Mouse (Mus musculus) cerebellum, postnatal 10 days (tissue): Measurements from ENCODE around the gene Pacrg.
A peak's percentile ranks its signal among the peaks of the same experiment; 100 is the strongest.

Experiments used
- DNase-seq, 2 experiments: peaks; one replicate each; pipeline ENCODE4 v3.0.0; 2021; ENCODE audit warnings: mixed read lengths in 2 of 2

Gene Pacrg

DNA sequence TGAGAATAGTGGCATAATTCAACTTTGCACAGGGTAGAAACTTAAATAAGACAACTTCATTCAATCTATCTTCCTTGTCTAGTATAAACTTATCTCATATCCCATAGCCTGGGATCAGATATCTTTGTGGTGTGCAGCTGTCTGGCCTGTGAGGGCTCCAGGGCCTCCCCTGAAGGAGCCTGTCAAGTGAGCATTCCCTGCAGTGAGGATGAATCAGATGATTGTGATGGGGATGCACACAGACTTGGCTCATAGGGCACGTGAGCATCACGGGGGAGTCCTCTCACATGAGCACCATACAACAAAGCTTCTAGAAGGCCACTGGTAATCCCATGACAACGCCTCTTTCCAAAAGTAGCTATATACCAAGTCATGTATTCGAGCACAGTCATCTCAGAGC is 291.1 kb downstream of the Pacrg start:
- no peak for DNase-seq

GRCm38 (mm10) chr17:10540772-10541171 is 299.3 kb downstream of the Pacrg start:
- DNase-seq = no peak

GRCm38 (mm10) chr17:10534206-10534605 is 305.9 kb downstream of the Pacrg start:
- peak; percentile 68 to 77 for DNase-seq

- DNase-seq = no peak
Observed at GRCm38 (mm10) chr17:10533461-10533860, 306.6 kb downstream of the Pacrg start.

- DNase-seq = peak; percentile 78 to 82
Observed at GRCm38 (mm10) chr17:10531024-10531423, 309.1 kb downstream of the Pacrg start.

DNA sequence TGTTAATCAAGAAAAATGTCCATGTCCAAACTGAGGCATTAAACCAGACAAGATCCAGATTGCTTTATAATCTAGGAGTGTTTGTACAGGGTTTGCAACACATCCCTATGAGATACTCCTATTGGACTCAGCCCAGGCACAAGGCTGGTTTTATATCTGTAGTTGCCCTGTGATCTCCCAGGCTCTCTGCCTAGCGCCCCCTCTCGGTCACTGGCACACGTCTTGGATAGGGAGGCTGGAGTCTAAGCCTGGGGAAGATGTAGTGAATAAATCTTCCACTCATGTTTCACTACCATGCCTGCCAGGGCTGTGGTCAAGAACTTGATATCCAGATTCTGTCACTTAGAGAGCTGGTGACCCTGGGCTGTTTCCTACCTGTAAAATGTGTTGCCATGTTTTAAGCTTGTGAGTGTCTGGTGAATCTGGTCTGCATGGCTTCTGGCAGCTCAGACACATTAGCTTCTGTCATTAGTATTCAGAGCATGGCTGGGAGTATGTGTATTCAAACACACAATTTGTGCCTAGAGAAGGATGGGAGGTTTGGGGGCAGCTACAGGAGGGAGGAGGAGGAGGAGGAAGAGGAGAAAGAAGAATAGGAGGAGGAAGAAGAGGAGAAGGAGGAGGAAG is 310.7 kb downstream of the Pacrg start:
- DNase-seq = peak in 1 of 2 experiments; percentile 40

DNA sequence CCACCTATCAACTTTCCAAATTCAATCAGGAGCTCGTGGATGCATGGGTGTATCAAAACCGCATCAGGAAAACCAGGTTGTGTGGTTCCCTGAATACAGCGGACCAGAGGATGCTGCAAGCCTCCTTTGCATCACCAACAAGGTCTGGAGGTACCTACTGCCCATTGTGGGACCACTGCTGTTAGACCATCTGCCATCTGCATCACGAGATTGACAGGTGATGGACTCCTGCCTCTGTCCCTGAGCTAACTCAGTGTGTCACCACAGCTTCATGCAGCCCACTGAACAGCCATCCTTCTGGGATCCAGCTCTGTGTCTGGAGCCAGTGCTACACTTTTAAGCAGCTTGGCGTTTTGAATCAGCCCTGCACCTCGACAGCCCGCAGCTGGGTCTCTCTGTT is 318.8 kb downstream of the Pacrg start:
- peak; percentile 53 to 67 for DNase-seq

- DNase-seq = no peak
Observed at GRCm38 (mm10) chr17:10519506-10520155, 320.5 kb downstream of the Pacrg start.

GRCm38 (mm10) chr17:10514812-10515211 is 325.3 kb downstream of the Pacrg start:
- DNase-seq = no peak

GRCm38 (mm10) chr17:10510913-10511759 is 329.0 kb downstream of the Pacrg start:
- no peak for DNase-seq

DNA sequence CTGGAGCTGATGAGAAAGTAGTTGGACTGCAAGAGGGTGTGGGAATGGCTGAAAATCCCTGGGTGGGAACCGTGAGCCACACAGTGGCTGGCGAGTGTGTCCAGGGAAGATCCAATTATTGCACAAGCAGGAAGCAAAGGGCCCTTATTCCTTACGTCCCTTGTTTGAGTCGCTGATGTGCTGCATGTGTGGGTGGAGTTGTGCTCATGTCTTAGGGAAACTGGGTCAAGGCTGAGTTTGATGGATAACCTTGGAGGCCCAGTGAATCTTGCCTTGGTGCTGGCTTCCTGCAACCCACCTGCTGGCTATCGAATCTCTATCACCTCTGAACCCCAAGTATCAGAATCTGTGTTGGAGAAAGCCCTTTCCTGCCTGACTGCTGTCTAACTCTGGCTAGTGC is 329.6 kb downstream of the Pacrg start:
- DNase-seq = no peak

DNA sequence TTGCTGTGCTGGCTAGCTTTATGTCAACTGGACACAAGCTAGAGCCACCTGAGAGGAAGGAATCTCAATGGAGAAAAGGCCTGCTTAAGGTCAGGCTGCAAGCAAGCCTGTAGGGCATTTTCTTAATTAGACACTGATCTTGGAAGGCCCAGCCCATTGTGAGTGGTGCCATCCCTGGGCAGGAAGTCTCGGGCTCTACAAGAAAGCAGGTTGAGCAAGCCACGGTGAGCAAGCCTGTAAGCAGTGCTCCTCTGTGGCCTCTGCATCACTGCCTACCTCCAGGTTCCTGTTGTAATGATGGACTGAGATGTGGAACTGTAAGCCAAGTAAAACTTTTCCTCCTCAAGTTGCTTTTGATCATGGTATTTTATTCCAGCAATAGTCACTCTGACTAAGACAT is 332.0 kb downstream of the Pacrg start:
- no peak for DNase-seq

DNA sequence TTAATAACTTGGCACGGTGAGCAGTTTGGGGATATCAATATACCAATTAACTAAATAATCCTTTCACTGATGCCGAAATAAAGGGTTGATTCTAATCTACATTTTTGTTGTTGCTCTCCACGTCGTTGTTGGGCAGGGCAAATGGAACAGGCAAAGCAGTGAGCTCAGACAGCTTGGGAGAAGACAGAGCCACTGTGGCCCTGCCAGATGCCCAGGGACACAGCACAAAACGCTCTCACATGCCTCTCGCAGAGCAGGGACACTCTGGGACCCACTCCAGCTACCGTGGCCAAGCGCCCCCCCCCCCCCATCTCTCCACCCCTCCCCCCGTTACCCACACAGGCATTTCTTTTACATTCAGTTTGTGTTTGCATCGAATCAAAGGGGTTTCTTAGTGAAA is 332.6 kb downstream of the Pacrg start:
- DNase-seq = peak; percentile 75 to 85

GRCm38 (mm10) chr17:10506896-10507295 is 333.2 kb downstream of the Pacrg start:
- no peak for DNase-seq

DNA sequence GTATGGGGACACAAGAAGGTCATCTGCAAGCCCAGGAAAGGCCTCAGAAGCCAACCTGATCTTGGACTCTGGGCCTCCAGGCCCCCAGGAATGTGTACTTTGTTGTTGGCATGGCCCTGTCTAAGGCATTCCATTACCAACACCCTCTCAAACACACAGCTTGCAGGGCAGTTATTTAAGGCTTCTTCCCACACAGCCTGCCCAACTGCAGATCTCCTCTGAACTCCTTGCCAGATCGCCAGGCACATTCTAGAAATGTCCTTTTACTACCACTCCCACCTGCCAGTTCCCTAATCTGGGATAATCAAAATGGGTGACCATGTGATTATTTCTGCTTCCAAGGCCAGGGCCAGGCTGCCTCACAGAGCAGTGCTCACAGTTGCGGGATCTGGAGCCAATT is 338.7 kb downstream of the Pacrg start:
- peak; percentile 39 to 53 for DNase-seq

- peak in 1 of 2 experiments; percentile 54 for DNase-seq
Observed at GRCm38 (mm10) chr17:10500795-10501432, 339.2 kb downstream of the Pacrg start.

GRCm38 (mm10) chr17:10498935-10499655 is 341.0 kb downstream of the Pacrg start:
- no peak for DNase-seq

- no peak for DNase-seq
Observed at GRCm38 (mm10) chr17:10497781-10498420, 342.2 kb downstream of the Pacrg start.

DNA sequence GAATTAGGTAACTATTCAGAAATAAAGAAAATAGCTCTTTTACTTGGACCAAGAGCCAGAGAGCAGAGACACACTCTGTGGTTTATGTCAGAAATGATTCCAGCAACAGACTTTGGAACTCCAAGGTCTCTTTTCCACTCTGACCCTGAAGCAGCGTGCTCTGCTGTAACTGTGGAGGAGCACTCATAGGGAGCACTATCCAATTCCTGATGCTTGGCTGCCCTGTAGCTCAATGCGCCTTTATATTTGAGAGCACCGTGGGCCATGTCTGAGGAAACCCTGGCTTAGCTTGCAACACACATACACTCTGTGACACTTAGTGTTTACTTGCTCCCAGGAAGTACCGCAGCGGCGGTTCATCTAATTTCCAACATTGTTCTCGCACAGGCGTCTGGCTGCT is 344.0 kb downstream of the Pacrg start:
- DNase-seq = no peak

DNA sequence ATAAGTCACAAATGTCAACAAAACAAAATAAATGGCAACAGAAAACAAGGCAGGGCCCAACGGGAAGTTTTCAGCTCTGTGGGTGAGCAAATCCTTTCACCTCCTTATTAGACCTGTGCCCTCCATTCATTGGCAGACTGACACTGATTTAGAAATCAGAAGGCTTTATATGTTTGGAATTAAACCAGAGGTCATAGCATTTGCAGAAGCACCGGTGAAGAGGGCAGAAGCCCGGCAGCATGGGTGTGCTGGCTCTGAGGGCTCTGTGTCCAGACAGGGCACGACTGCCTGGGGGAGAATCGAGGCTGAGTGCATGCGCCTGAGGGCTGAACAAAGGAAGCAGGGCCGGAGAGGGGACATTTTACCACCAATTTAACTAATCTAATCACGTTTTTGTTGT is 344.5 kb downstream of the Pacrg start:
- no peak for DNase-seq

GRCm38 (mm10) chr17:10493124-10493523 is 347.0 kb downstream of the Pacrg start:
- DNase-seq = peak in 1 of 2 experiments; percentile 56
